Mouse (Mus musculus) megakaryocyte, embryonic 14.5 days (primary cell): Measurements from ENCODE around the gene Traf7.

Experiments
- FLI1 ChIP-seq: IDR thresholded peaks from 2 replicates; pipeline ENCODE4 v1.6.1; 2012; ENCODE audit warnings: low read length, inconsistent platforms, mixed read lengths
- GATA1 ChIP-seq: IDR thresholded peaks from 3 replicates; pipeline ENCODE4 v1.6.1; 2012; ENCODE audit warnings: mixed read lengths, low read length, inconsistent platforms, borderline replicate concordance

DNA sequence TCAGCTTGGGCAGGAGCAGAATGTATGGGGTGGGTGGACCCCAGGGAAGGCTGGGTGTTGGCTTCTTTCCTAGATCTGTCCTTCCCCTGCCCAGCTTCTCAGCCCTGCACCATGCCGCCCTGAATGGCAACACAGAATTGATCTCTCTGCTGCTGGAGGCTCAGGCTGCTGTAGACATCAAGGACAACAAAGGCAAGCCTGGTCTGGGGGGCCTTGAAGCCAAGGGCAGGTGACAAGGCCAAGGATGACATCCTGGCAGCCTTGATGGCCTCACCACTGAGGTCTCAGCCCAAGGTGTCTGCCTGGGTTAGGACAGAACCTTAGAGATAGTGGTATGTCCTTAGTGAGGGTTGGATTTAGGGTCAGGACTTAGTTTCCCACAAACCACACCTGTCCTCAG, 31.7 kb downstream of the Traf7 start:
- TF ChIP-seq GATA1 (no peak), FLI1 (no peak)
